In the genomic region with DNA sequence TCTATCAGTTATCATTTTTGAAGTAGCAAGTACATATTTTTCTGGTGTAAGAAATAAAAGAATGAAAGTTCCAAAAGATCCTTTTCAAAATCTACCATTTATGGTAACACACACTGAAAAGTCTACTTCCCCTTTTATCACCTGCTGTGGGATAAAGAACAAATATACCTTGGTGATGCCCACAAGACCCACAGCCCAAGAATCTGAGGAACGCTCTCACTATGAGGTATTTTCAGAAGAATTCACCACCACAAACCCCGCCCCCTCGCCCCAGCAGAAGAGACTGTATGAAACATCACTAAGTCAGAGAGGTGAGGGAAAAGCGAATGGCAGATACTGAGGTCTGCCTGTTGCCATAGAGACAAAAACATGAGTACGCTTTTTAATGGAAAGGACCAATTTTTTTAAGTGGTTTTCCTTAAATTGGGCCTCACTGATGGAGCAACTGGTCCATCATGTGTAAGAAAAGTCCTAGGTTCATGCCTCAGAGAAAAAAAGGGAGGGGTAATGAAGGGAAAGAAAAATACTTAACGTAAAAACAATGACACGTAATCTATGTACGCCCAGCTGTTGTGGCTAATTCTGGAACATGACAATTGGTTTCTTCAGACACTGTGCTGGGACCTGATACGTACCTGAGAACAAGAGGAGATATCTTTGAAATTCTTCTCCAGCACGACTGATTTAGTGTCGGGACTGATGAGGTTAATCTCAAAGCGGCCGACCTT, we compare ENCODE assay signal across 26 mouse cellular contexts.
DNase-seq lines count a peak whose midpoint lies in the region; ATAC-seq and TF ChIP-seq lines count a peak whose summit lies in the region.
"Had no signal": no experiment of that assay in that cellular context is flagged by ENCODE, and none has a peak within 500 bp of the region (broad histone marks: within the 10 kb centered on the region; RNA-seq: fewer than 3 reads in every experiment).

No protein-coding gene starts in this region.

- no peak for TF ChIP-seq POLR2A in CH12.LX (IDR thresholded peaks at IDR 0.05; ENCODE audit: low read depth, low read length)

- H3K4me3 ChIP-seq in CH12.LX (replicated peaks in 1 of 3; ENCODE audit: low read depth in 2 of 3, low read length in 2 of 3, poor library complexity in 1 of 3) = peak overlapping the region; percentile 21 to 44 (median 36)
- no peak overlapping the region for H3K4me3 ChIP-seq in liver, postnatal 0 days (ENCODE audit: low read depth, low read length)
- H3K4me3 ChIP-seq: embryonic facial prominence, embryonic 12.5 days; heart, adult 2 months; heart, embryonic 13.5 days; hindbrain, embryonic 12.5 days; kidney, embryonic 15.5 days; limb, embryonic 10.5 days; liver, embryonic 15.5 days; neural tube, embryonic 12.5 days had no signal

- H3K27me3 ChIP-seq in CH12.LX (replicated peaks) = no peaks in the 10 kb centered on the region
- no peaks in the 10 kb centered on the region for H3K27me3 ChIP-seq in liver, postnatal 0 days (ENCODE audit: insufficient read depth, low read length)
- H3K27me3 ChIP-seq: embryonic facial prominence, embryonic 12.5 days; heart, embryonic 13.5 days; hindbrain, embryonic 12.5 days; kidney, embryonic 15.5 days; liver, embryonic 15.5 days; neural tube, embryonic 12.5 days had no signal

- no peak for TF ChIP-seq CTCF in CH12.LX (conservative IDR thresholded peaks at IDR 0.05 in 1 of 2, IDR thresholded peaks at IDR 0.05 in 1 of 2; ENCODE audit: low read depth in 2 of 2, low read length in 2 of 2)
- TF ChIP-seq CTCF in liver, postnatal 0 days (IDR thresholded peaks at IDR 0.05; ENCODE audit: low read depth) = no peak

- H3K9me3 ChIP-seq in CH12.LX (replicated peaks; ENCODE audit: low read length) = no peaks in the 10 kb centered on the region
- H3K9me3 ChIP-seq in liver, postnatal 0 days (ENCODE audit: low read length) = no peaks in the 10 kb centered on the region
- H3K9me3 ChIP-seq: embryonic facial prominence, embryonic 12.5 days; heart, embryonic 13.5 days; hindbrain, embryonic 12.5 days; kidney, embryonic 15.5 days; limb, embryonic 10.5 days; liver, embryonic 15.5 days; neural tube, embryonic 12.5 days had no signal

- no peak for TF ChIP-seq RAD21 in CH12.LX (IDR thresholded peaks at IDR 0.05; ENCODE audit: low read depth, low read length)

- H3K4me1 ChIP-seq in CH12.LX (ENCODE audit: control insufficient read depth in 1 of 2, insufficient read depth in 2 of 2) = peaks cover 7 to 87% of the 10 kb centered on the region in 2 experiments
- no peaks in the 10 kb centered on the region for H3K4me1 ChIP-seq in liver, postnatal 0 days (ENCODE audit: insufficient read depth)
- H3K4me1 ChIP-seq: embryonic facial prominence, embryonic 12.5 days; hindbrain, embryonic 12.5 days; kidney, embryonic 15.5 days; liver, embryonic 15.5 days; neural tube, embryonic 12.5 days had no signal

- ATAC-seq in inflammation-experienced regulatory T-cells, adult 6 months = peak; percentile 86
- no peak for ATAC-seq in liver, postnatal 0 days
- ATAC-seq: forebrain, postnatal 0 days; lung, postnatal 0 days had no signal

- no peaks in the 10 kb centered on the region for H3K79me2 ChIP-seq in CH12.LX (replicated peaks; ENCODE audit: control insufficient read depth, extremely low read depth, insufficient read depth, poor library complexity, severe bottlenecking)

- H3K4me2 ChIP-seq in CH12.LX (ENCODE audit: insufficient read depth, low read depth, poor library complexity, severe bottlenecking) = peak overlapping the region; percentile 94
- H3K4me2 ChIP-seq in liver, postnatal 0 days (ENCODE audit: low read depth, low read length) = no peak overlapping the region
- H3K4me2 ChIP-seq: embryonic facial prominence, embryonic 12.5 days; heart, embryonic 13.5 days; hindbrain, embryonic 12.5 days; kidney, embryonic 15.5 days; liver, embryonic 15.5 days; neural tube, embryonic 12.5 days had no signal

- peak overlapping the region; percentile 83 for H3K27ac ChIP-seq in CH12.LX (ENCODE audit: insufficient read depth, low read depth)
- no peak overlapping the region for H3K27ac ChIP-seq in liver, postnatal 0 days (ENCODE audit: low read depth)
- H3K27ac ChIP-seq: embryonic facial prominence, embryonic 12.5 days; heart, adult 2 months; heart, embryonic 13.5 days; hindbrain, embryonic 12.5 days; kidney, embryonic 15.5 days; limb, embryonic 10.5 days; liver, embryonic 15.5 days; neural tube, embryonic 12.5 days had no signal

- peak; percentile 72 for DNase-seq in CD4-positive, CD25-positive, alpha-beta regulatory T cell, adult 2 months (ENCODE audit: low read depth, low spot score)
- peak; percentile 97 for DNase-seq in CH12.LX (ENCODE audit: extremely low read depth)
- DNase-seq in thymus, postnatal 36 days = peak; percentile 12 to 15
- no peak for DNase-seq in left cerebral cortex, postnatal 36 days (ENCODE audit: low spot score in 2 of 2)
- no peak for DNase-seq in liver, postnatal 0 days
- no peak for DNase-seq in lung, postnatal 25 days (ENCODE audit: low spot score)
- DNase-seq: adrenal gland, adult 8-10 months; cerebellum, adult 18-20 months; cerebellum, postnatal 14 days; forebrain, postnatal 0 days; gastrocnemius, postnatal 14 days; heart, adult 2 months; heart, postnatal 14 days; kidney, postnatal 4 days; liver; midbrain, embryonic 14.5 days; right cerebral cortex, postnatal 14 days had no signal

- intact Hi-C loops in left cerebral cortex, postnatal 36 days (cut with DNase I) = no loop called here

- 80% methylated on average over 13 of the region's 13 CpGs for WGBS in liver, postnatal 0 days (ENCODE audit: insufficient replicate concordance)

- in situ Hi-C loops in CH12.LX (cut with MboI; ENCODE audit: low pct_ligation_motif_present, low pct_unique_long_range_greater_than_20kb, low sequenced_read_pairs) = no loop called here

- peak; percentile 81 for TF ChIP-seq EP300 in CH12.LX (IDR thresholded peaks at IDR 0.05; ENCODE audit: low read length)
- no peak for TF ChIP-seq EP300 in liver, postnatal 0 days (IDR thresholded peaks at IDR 0.05; ENCODE audit: low read depth)

- peaks cover 0 to 28% of the 10 kb centered on the region in 2 experiments for H3K36me3 ChIP-seq in CH12.LX (replicated peaks in 1 of 2; ENCODE audit: control insufficient read depth in 1 of 2, insufficient read depth in 1 of 2, low read length in 1 of 2)
- no peaks in the 10 kb centered on the region for H3K36me3 ChIP-seq in liver, postnatal 0 days (replicated peaks; ENCODE audit: insufficient read depth, low read length)
- H3K36me3 ChIP-seq: embryonic facial prominence, embryonic 12.5 days; hindbrain, embryonic 12.5 days; limb, embryonic 10.5 days; liver, embryonic 15.5 days; neural tube, embryonic 12.5 days had no signal

- dilution Hi-C loops in CH12.LX (cut with MboI; ENCODE audit: extremely low pct_ligation_motif_present, extremely low pct_unique_long_range_greater_than_20kb, low sequenced_read_pairs) = no loop called here

- 0 out of 2 replicates have a peak overlapping the region, but pooled peaks have one; percentile 40 for H3K9ac ChIP-seq in CH12.LX (ENCODE audit: insufficient read depth, low read depth)
- no peak overlapping the region for H3K9ac ChIP-seq in liver, postnatal 0 days (replicated peaks)
- H3K9ac ChIP-seq: embryonic facial prominence, embryonic 12.5 days; forebrain, postnatal 0 days; heart, embryonic 13.5 days; hindbrain, embryonic 12.5 days; kidney, embryonic 15.5 days; liver, embryonic 15.5 days; neural tube, embryonic 12.5 days had no signal

TF ChIP-seq in CH12.LX, 34 proteins besides CTCF, POLR2A, EP300 and RAD21 (continues in another document):
- peak; percentile 60 for TF ChIP-seq ZNF384 (IDR thresholded peaks at IDR 0.05; ENCODE audit: low read depth, low read length)
- TF ChIP-seq RCOR1 (conservative IDR thresholded peaks at IDR 0.05; ENCODE audit: low read depth, low read length) = peak; percentile 73; the same call in 1 of the 2 replicates
- TF ChIP-seq MAZ (IDR thresholded peaks at IDR 0.05; ENCODE audit: low read depth, low read length) = peak; percentile 80; the same call in 1 of the 2 replicates
- TF ChIP-seq E2F4 (IDR thresholded peaks at IDR 0.05; ENCODE audit: insufficient replicate concordance, low read depth, low read length) = no peak
- peak; percentile 65 for TF ChIP-seq MXI1 (IDR thresholded peaks at IDR 0.05; ENCODE audit: low read depth, low read length)
- 0 out of 2 replicates have a peak, but pooled peaks have one; percentile 18 for TF ChIP-seq MYC (IDR thresholded peaks at IDR 0.05; ENCODE audit: low read depth, low read length)
- TF ChIP-seq SIN3A (IDR thresholded peaks at IDR 0.05; ENCODE audit: low read length) = peak; percentile 95
- no peak for TF ChIP-seq MAX (IDR thresholded peaks at IDR 0.05; ENCODE audit: low read length)
- TF ChIP-seq JUND (conservative IDR thresholded peaks at IDR 0.05; ENCODE audit: low read depth, low read length) = peak; percentile 85
- TF ChIP-seq POLR2AphosphoS2 (IDR thresholded peaks at IDR 0.05; ENCODE audit: low read depth, low read length) = 0 out of 2 replicates have a peak, but pooled peaks have one; percentile 43
- no peak for TF ChIP-seq USF2 (conservative IDR thresholded peaks at IDR 0.05; ENCODE audit: low read depth, low read length)
- TF ChIP-seq ZMIZ1 (IDR thresholded peaks at IDR 0.05; ENCODE audit: low read depth, low read length) = peak; percentile 35; the same call in 1 of the 2 replicates
- TF ChIP-seq ZKSCAN1 (IDR thresholded peaks at IDR 0.05; ENCODE audit: borderline replicate concordance, low read depth, low read length) = no peak
- TF ChIP-seq PAX5 (IDR thresholded peaks at IDR 0.05; ENCODE audit: low read length) = no peak
- peak; percentile 81 for TF ChIP-seq TCF12 (IDR thresholded peaks at IDR 0.05; ENCODE audit: low read depth, low read length)
- TF ChIP-seq CHD2 (IDR thresholded peaks at IDR 0.05; ENCODE audit: low read length) = peak; percentile 28; the same call in 1 of the 2 replicates
- TF ChIP-seq HCFC1 (IDR thresholded peaks at IDR 0.05; ENCODE audit: low read depth, low read length) = no peak
- TF ChIP-seq ZC3H11A (IDR thresholded peaks at IDR 0.05; ENCODE audit: low read depth, low read length) = no peak
- TF ChIP-seq MAFK (IDR thresholded peaks at IDR 0.05; ENCODE audit: insufficient replicate concordance, low read length) = peak; percentile 63
- TF ChIP-seq GABPA (IDR thresholded peaks at IDR 0.05; ENCODE audit: insufficient replicate concordance, low read depth, low read length) = no peak
- TF ChIP-seq SMC3 (IDR thresholded peaks at IDR 0.05; ENCODE audit: low read depth, low read length) = 0 out of 2 replicates have a peak, but pooled peaks have one; percentile 1
- TF ChIP-seq ELF1 (IDR thresholded peaks at IDR 0.05; ENCODE audit: low read depth, low read length) = no peak
- TF ChIP-seq UBTF (IDR thresholded peaks at IDR 0.05; ENCODE audit: low read depth, low read length) = no peak
- peak; percentile 61 for TF ChIP-seq BHLHE40 (IDR thresholded peaks at IDR 0.05; ENCODE audit: low read depth, low read length)
- peak; percentile 42; the same call in 1 of the 2 replicates for TF ChIP-seq CHD1 (IDR thresholded peaks at IDR 0.05; ENCODE audit: low read depth, low read length)
- TF ChIP-seq NELFE (IDR thresholded peaks at IDR 0.05; ENCODE audit: low read depth, low read length) = no peak

Comparison
In these comparisons a context has a peak if more than half of its experiments do, and no peak if none do; other contexts are left out.
1. DNase-seq: peak in CD4-positive, CD25-positive, alpha-beta regulatory T cell, adult 2 months (single experiment), CH12.LX (single experiment) and thymus, postnatal 36 days (2 of 2); none in left cerebral cortex, postnatal 36 days (0 of 2), liver, postnatal 0 days (single experiment) and lung, postnatal 25 days (single experiment).